Mouse (Mus musculus) heart, postnatal 4 days (tissue): ENCODE measurements around the gene Tsacc. TPM values are rescaled to one million over a fixed set of nuclear protein-coding genes. Genes with fewer than 3 reads are reported as not detected.

ENCODE experiments used
- DNase-seq: peaks from one replicate; pipeline ENCODE4 v3.0.0; 2021
- total RNA-seq, 2 experiments: library from RNA; stranded (reverse); gene quantifications; 2 replicates each; pipeline ENCODE4 v1.2.3; 2021

Gene Tsacc
- total RNA-seq, 2 experiments from 2014 or later = 6.1 to 6.2 TPM

- DNase-seq = peak; percentile 53
Observed at GRCm38 (mm10) chr3:88237556-88238194, 59.1 kb downstream of the Tsacc start.

GRCm38 (mm10) chr3:88237161-88237555 is 59.6 kb downstream of the Tsacc start:
- no peak for DNase-seq

GRCm38 (mm10) chr3:88235616-88236015 is 61.2 kb downstream of the Tsacc start:
- DNase-seq = no peak

GRCm38 (mm10) chr3:88235216-88235615 is 61.6 kb downstream of the Tsacc start:
- no peak for DNase-seq

- no peak for DNase-seq
Observed at GRCm38 (mm10) chr3:88234041-88234440, 62.8 kb downstream of the Tsacc start.

- no peak for DNase-seq
Observed at GRCm38 (mm10) chr3:88232851-88233649, 63.7 kb downstream of the Tsacc start.

Other genes with a start within 250 kb of the Tsacc start
- gene Naxe, start 238.5 kb downstream of the Tsacc start, total RNA-seq = 10 to 100 TPM; 77.4 to 80.8 TPM
- not detected for gene Ttc24, start 218.7 kb downstream of the Tsacc start, total RNA-seq
- gene Iqgap3, start 215.0 kb downstream of the Tsacc start, total RNA-seq = 10 to 100 TPM; 49.2 to 56.5 TPM
- 100 to 1,000 TPM; 115 to 120 TPM for gene Mef2d, start 154.6 kb downstream of the Tsacc start, total RNA-seq
- not detected for gene Rhbg, start 42.3 kb downstream of the Tsacc start, total RNA-seq
- not detected for gene Gm38392, start 9.8 kb downstream of the Tsacc start, total RNA-seq
- gene Cct3, start 117 bp upstream of the Tsacc start, total RNA-seq = 100 to 1,000 TPM; 257 TPM
- gene Glmp, start 28.0 kb upstream of the Tsacc start, total RNA-seq = 10 to 100 TPM; 74.8 to 84.6 TPM
- 1 to 10 TPM; 1.4 to 1.6 TPM for gene Tmem79, start 39.1 kb upstream of the Tsacc start, total RNA-seq
- gene Smg5, start 39.3 kb upstream of the Tsacc start, total RNA-seq = 10 to 100 TPM; 53.2 to 61.3 TPM
- under 1 TPM; 0.47 to 0.86 TPM for gene Paqr6, start 67.6 kb upstream of the Tsacc start, total RNA-seq
- gene Bglap3, start 75.7 kb upstream of the Tsacc start, total RNA-seq = not detected
- not detected for gene Bglap2, start 81.7 kb upstream of the Tsacc start, total RNA-seq
- not detected for gene Bglap, start 87.5 kb upstream of the Tsacc start, total RNA-seq
- 10 to 100 TPM; 87.5 to 88.0 TPM for gene Pmf1, start 113.3 kb upstream of the Tsacc start, total RNA-seq
- gene Slc25a44, start 128.1 kb upstream of the Tsacc start, total RNA-seq = 10 to 100 TPM; 13.9 to 14.6 TPM
- gene Sema4a, start 164.2 kb upstream of the Tsacc start, total RNA-seq = 1 to 10 TPM; 1.5 to 1.7 TPM
- gene Lmna, start 213.0 kb upstream of the Tsacc start, total RNA-seq = 100 to 1,000 TPM; 178 to 181 TPM
- gene Mex3a, start 235.4 kb upstream of the Tsacc start, total RNA-seq = 10 to 100 TPM; 11.7 TPM